Mouse (Mus musculus): Measurements from ENCODE around the gene Galnt12.

Galnt12 gene

GRCm38 (mm10) chr4:47161103-47161755 lies 69.5 kb downstream of the Galnt12 start:
- DNase-seq, result no peak

- DNase-seq, result no peak
These were observed 70.3 kb downstream of the Galnt12 start for GRCm38 (mm10) chr4:47161756-47162587.

GRCm38 (mm10) chr4:47172314-47172713 lies 80.6 kb downstream of the Galnt12 start:
- DNase-seq, result no peak
